Mouse (Mus musculus) gastrocnemius, postnatal 4 days (tissue): ENCODE data around the gene Dck. TPM values are rescaled to one million over a fixed set of nuclear protein-coding genes. Genes with fewer than 3 reads are reported as not detected.
A peak's percentile ranks its signal among the peaks of the same experiment; 100 is the strongest.
"Not testable (repeated sequence)": the region's sequence is repeated elsewhere in the genome, so short reads cannot be mapped to it uniquely, and the experiment has no call there.

Experiments
- DNase-seq, 2 experiments: peaks; one replicate each; pipeline ENCODE4 v3.0.0; 2021 to 2022; ENCODE audit warnings: low spot score in 2 of 2, mixed read lengths in 2 of 2
- long read RNA-seq, 2 experiments: library from polyadenylated mRNA; stranded (forward); transcript quantifications; one replicate each; pipeline ENCODE4 v2.0.0; 2021
- total RNA-seq, 2 experiments: library from RNA; stranded (reverse); gene quantifications; 2 replicates each; pipeline ENCODE4 v1.2.3; 2021

Dck gene
- 10 to 100 TPM in 1 of 2 experiments, 1 to 10 TPM in 1; 8.7 to 11.4 TPM for total RNA-seq
- long read RNA-seq, experiment 1, transcript Dck-201 (7 exons, 3,078 nt) = major isoform, 11 of 13 reads
- long read RNA-seq, experiment 1, partial matches to known transcripts = 1 of 13 reads
- long read RNA-seq, experiment 1, other reads (novel, unspliced or antisense) = 1 of 13 reads
- long read RNA-seq, experiment 2, transcript Dck-201 (7 exons, 3,078 nt) = major isoform, 8 of 10 reads
- long read RNA-seq, experiment 2, partial matches to known transcripts = 0 of 10 reads
- long read RNA-seq, experiment 2, other reads (novel, unspliced or antisense) = 2 of 10 reads

GRCm38 (mm10) chr5:88764987-88765481, at the start of gene Dck:
Gene Dck, plus strand, starts transcription at chr5:88764996.
- DNase-seq = peak; percentile 96 to 99

GRCm38 (mm10) chr5:88716983-88717382, 47.8 kb upstream of the Dck start:
- no peak for DNase-seq

GRCm38 (mm10) chr5:88720116-88721002, 44.4 kb upstream of the Dck start, which contains the start of gene Mob1b:
Gene Mob1b, plus strand, starts transcription at chr5:88720855.
- peak; percentile 98 to 99 for DNase-seq

GRCm38 (mm10) chr5:88721003-88721475, 43.8 kb upstream of the Dck start:
- no peak for DNase-seq

- DNase-seq = peak in 1 of 2 experiments; percentile 18
Measured at GRCm38 (mm10) chr5:88721565-88722212, 43.1 kb upstream of the Dck start.

- DNase-seq = no peak
Measured at GRCm38 (mm10) chr5:88722213-88722600, 42.6 kb upstream of the Dck start.

GRCm38 (mm10) chr5:88724030-88724429, 40.8 kb upstream of the Dck start:
- no peak for DNase-seq

GRCm38 (mm10) chr5:88727593-88728144, 37.1 kb upstream of the Dck start:
- DNase-seq = no peak

GRCm38 (mm10) chr5:88734786-88735185, 30.0 kb upstream of the Dck start:
- no peak for DNase-seq

GRCm38 (mm10) chr5:88741065-88741464, 23.7 kb upstream of the Dck start:
- DNase-seq = not testable (repeated sequence)

GRCm38 (mm10) chr5:88747774-88748173, 17.0 kb upstream of the Dck start:
- no peak for DNase-seq

GRCm38 (mm10) chr5:88753199-88753598, 11.6 kb upstream of the Dck start:
- no peak for DNase-seq

GRCm38 (mm10) chr5:88762611-88763010, 2.2 kb upstream of the Dck start:
- no peak for DNase-seq

- no peak for DNase-seq
Measured at GRCm38 (mm10) chr5:88764430-88764986, 288 bp upstream of the Dck start.

- DNase-seq = no peak
Measured at GRCm38 (mm10) chr5:88765587-88765986, 791 bp downstream of the Dck start.

- DNase-seq = no peak
Measured at GRCm38 (mm10) chr5:88766121-88766520, 1.3 kb downstream of the Dck start.

- DNase-seq = no peak
Measured at GRCm38 (mm10) chr5:88766863-88767262, 2.1 kb downstream of the Dck start.

- no peak for DNase-seq
Measured at GRCm38 (mm10) chr5:88768201-88768600, 3.4 kb downstream of the Dck start.

GRCm38 (mm10) chr5:88782072-88782765, 17.4 kb downstream of the Dck start:
- no peak for DNase-seq

- no peak for DNase-seq
Measured at GRCm38 (mm10) chr5:88785059-88785458, 20.3 kb downstream of the Dck start.
